Mouse (Mus musculus) embryonic facial prominence, embryonic 11.5 days (tissue): ENCODE data around the gene Grtp1. TPM values are rescaled to one million over a fixed set of nuclear protein-coding genes. Genes with fewer than 3 reads are reported as not detected.

ENCODE experiments used
- ATAC-seq: fragments of 200-750 bp; cut with Nextera tagmentation; replicated peaks from 2 replicates; pipeline ENCODE4 v1.8.0; 2017; ENCODE audit warnings: low read depth; ENCODE audit not compliant: insufficient number of reproducible peaks, low FRiP score, low TSS enrichment
- DNase-seq: peaks from one replicate; pipeline ENCODE4 v3.0.0-alpha.2; 2015; ENCODE audit warnings: low spot score
- H3K27ac ChIP-seq: fragments of 300-500 bp; sonication (generic); replicated peaks from 2 replicates; pipeline ENCODE4 v1.5.1; 2014; ENCODE audit warnings: mild to moderate bottlenecking, low read depth, low read length, control low read depth
- H3K27me3 ChIP-seq: fragments of 300-500 bp; sonication (generic); 2 replicates; pipeline ENCODE4 v1.6.1; 2014; ENCODE audit warnings: mild to moderate bottlenecking, low read length, moderate library complexity, mixed read lengths; ENCODE audit not compliant: control insufficient read depth, insufficient read depth
- H3K36me3 ChIP-seq: fragments of 300-500 bp; sonication (generic); replicated peaks from 2 replicates; pipeline ENCODE4 v1.6.1; 2014; ENCODE audit warnings: low read depth, mild to moderate bottlenecking, low read length, moderate library complexity, mixed read lengths; ENCODE audit not compliant: control insufficient read depth, insufficient read depth
- H3K4me1 ChIP-seq: fragments of 300-500 bp; sonication (generic); 2 replicates; pipeline ENCODE4 v1.6.1; 2014; ENCODE audit warnings: low read length, mixed read lengths; ENCODE audit not compliant: control insufficient read depth, insufficient read depth
- H3K4me2 ChIP-seq: fragments of 300-500 bp; sonication (generic); 2 replicates; pipeline ENCODE4 v1.6.1; 2014; ENCODE audit warnings: low read depth, mild to moderate bottlenecking, control low read depth, low read length, moderate library complexity
- H3K4me3 ChIP-seq: fragments of 300-500 bp; sonication (generic); 2 replicates; pipeline ENCODE4 v1.5.1; 2014; ENCODE audit warnings: low read depth, low read length, control low read depth
- H3K9ac ChIP-seq: fragments of 300-500 bp; sonication (generic); replicated peaks from 2 replicates; pipeline ENCODE4 v1.6.1; 2014; ENCODE audit warnings: mild to moderate bottlenecking, control low read depth, low read length
- H3K9me3 ChIP-seq: fragments of 300-500 bp; sonication (generic); replicated peaks from 2 replicates; pipeline ENCODE4 v1.6.1; 2016; ENCODE audit warnings: mild to moderate bottlenecking, low read length, inconsistent platforms, mixed read lengths; ENCODE audit not compliant: control insufficient read depth
- WGBS: fragments of 180-500 bp; shearing (Covaris S2); extraction: QIAGEN DNeasy Blood & Tissue Kit; methylation state at CpG from one replicate; pipeline ENCODE4 v1.1.7; 2014; 5-methylcytosine and 5-hydroxymethylcytosine counted together
- polyA plus RNA-seq: library from polyadenylated mRNA; unstranded; fragments of >200 nt; fragmentation: Nextera tagmentation; extraction: Ambion mirVana; gene quantifications from 2 replicates; pipeline ENCODE4 v1.2.1, GENCODE M21; 2014

Gene Grtp1
- polyA plus RNA-seq, 1 experiment from 2014 or later = 14.5 TPM

DNA sequence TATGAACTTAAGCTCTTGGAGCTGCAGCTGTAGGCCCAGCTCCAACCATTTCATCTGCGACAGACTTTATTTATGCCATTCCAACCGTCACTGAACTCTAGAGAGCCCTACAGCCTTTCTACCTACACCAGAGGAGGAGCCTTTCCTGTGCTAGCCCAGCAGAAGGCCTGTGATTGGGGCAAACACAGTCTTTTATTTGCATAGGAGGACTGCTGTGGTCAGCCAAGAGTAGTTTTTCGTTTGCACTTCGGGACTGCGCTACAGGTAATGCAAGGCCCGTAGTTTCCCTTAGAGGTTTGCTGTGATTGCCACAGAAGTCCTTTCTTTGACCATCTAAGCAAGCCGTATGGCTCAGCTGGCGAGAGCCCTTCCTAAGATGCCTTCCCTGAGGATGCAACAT is 16.0 kb upstream of the Grtp1 start:
- Histone ChIP-seq H3K4me3 (no peak overlapping the region), H3K9ac (no peak overlapping the region), H3K4me1 (peaks cover 4% of the 10 kb centered on the region; the same call in 1 of the 2 replicates), H3K27ac (no peak overlapping the region), H3K4me2 (no peak overlapping the region), H3K27me3 (no peaks in the 10 kb centered on the region), H3K9me3 (no peaks in the 10 kb centered on the region), H3K36me3 (no peaks in the 10 kb centered on the region)
- 79% methylated on average over 8 of the region's 8 CpGs for WGBS
- ATAC-seq (no peak), DNase-seq (no peak)

DNA sequence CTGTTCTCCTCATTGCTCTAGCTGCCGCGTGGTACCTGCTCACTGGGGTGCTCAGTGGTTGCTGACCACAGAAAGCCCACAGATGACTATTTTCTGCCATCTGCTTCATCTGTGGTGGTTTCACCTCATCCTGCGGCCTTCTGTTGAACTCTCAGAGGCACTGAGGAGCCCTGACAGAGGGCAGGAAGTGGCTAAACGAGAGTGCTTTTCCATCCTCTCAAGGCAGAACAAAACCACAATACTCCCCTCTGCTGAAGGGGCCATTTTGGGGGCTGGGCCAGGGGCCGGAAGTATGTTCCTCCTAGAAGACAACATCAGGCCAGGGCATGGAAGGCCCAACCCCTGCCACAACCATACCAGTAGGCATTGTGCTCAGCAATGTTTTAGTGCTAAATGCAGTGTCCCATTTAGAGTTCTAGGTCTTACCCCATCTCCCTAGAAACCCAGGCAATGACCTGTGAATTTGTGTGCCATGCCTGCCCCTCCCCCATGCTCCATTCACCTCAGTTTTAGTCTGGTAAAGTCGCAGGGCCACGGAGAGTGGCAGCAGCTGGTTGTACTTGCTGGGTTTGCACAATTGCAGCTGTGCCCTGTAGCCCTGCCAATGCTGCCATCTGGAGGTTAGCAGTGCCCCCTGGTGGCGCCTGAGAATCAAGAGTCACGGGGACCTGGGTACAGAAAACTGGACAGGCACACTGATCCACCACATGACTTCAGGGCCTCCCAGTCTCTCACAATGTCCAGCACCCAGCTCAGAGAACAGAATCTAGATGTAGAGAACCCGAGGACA is 13.3 kb upstream of the Grtp1 start:
- ATAC-seq (0 out of 2 replicates have a peak, but pooled peaks have one; percentile 65), DNase-seq (peak; percentile 86)
- Histone ChIP-seq H3K27ac (no peak overlapping the region), H3K36me3 (no peaks in the 10 kb centered on the region), H3K4me2 (no peak overlapping the region; the same call in 1 of the 2 replicates), H3K4me1 (peaks cover 4% of the 10 kb centered on the region; the same call in 1 of the 2 replicates), H3K27me3 (no peaks in the 10 kb centered on the region), H3K4me3 (no peak overlapping the region), H3K9ac (no peak overlapping the region), H3K9me3 (no peaks in the 10 kb centered on the region)
- 20% methylated on average over 10 of the region's 10 CpGs for WGBS

DNA sequence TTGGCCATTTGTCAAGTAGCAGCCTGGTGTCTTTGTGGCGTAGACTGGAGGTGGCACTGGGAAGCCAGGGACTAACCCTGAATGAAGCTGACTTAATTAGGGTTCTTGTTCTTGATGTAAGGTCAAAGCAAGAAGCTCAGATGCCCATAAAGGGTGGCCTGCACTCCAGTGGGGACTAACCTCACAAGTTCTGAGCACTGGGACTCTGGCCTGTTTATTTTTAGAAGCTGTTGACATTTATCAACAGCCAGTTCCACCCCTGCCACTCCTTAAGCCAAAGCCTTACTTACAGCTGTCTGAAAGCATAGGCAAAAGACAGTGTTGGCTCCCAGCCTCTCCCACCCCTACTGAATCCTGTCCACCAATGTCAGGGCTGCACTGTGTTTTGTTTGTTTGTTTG is 9.3 kb upstream of the Grtp1 start:
- Histone ChIP-seq H3K27ac (no peak overlapping the region), H3K9me3 (no peaks in the 10 kb centered on the region), H3K4me1 (peaks cover 4% of the 10 kb centered on the region; the same call in 1 of the 2 replicates), H3K4me3 (no peak overlapping the region), H3K4me2 (no peak overlapping the region), H3K9ac (no peak overlapping the region), H3K27me3 (no peaks in the 10 kb centered on the region), H3K36me3 (no peaks in the 10 kb centered on the region)
- no peak for ATAC-seq
- WGBS = 83% methylated on average over 1 of the region's 1 CpGs
- no peak for DNase-seq

DNA sequence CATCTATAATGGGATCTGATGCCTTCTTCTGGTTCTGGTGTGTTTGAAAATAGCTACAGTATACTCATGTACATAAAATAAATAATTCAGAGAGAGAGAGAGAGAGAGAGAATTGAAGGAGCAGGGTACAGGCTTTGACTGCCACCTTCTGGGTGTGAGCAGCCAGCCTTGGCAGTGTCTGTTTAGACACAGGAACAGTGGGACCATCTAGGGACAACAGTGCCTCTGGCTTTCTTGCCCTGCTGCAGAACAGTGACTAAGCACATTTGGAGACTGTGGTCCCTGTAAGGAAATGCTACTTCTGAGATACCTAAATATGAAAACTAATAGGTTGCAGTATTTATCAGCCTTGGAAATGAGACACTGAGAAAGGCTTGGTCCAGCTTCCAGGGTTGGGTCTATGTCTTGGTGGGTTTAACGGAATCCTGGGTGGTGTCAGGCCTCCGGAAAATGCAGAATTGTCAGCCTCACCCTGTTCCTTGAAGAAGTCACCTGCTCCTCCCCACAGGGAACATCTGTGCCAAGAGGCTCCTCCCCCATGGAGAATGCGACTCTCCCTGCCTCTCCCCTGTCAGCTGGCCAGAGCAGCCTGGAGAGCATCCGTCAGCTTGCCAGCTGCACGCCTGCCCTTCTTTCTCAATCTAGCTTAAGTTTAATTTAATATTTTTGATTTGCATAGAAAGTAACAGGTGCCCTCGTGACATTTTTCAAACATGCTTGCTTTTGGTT is 8.4 kb upstream of the Grtp1 start:
- ATAC-seq (no peak), DNase-seq (no peak)
- Histone ChIP-seq H3K9ac (no peak overlapping the region), H3K27ac (no peak overlapping the region), H3K4me2 (no peak overlapping the region), H3K27me3 (no peaks in the 10 kb centered on the region), H3K9me3 (no peaks in the 10 kb centered on the region), H3K4me1 (peaks cover 4% of the 10 kb centered on the region; the same call in 1 of the 2 replicates), H3K36me3 (no peaks in the 10 kb centered on the region), H3K4me3 (no peak overlapping the region)
- WGBS = 36% methylated on average over 6 of the region's 6 CpGs

DNA sequence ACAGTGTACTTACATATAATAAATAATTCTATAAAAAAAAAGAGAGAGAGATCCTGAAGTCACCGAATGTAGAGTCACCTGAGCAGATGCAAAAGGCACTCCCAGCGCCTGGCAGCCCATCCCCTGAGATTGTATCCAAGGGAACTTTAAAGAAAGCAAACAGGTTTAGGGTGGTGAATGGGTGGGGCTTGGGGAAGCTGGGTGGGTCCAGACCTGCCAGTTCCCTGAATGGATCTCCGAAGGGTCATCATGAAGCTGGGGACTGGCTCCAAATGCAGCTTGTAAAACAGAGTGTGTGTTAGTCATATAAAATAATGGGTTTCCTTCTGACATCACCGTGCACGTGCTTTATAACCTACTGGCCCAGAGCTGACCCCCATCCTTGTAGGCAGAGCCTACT is 5.9 kb upstream of the Grtp1 start:
- Histone ChIP-seq H3K36me3 (no peaks in the 10 kb centered on the region), H3K4me2 (no peak overlapping the region), H3K27me3 (peaks cover 13% of the 10 kb centered on the region), H3K9me3 (no peaks in the 10 kb centered on the region), H3K9ac (no peak overlapping the region), H3K4me3 (no peak overlapping the region), H3K27ac (no peak overlapping the region), H3K4me1 (no peaks in the 10 kb centered on the region)
- ATAC-seq (no peak), DNase-seq (no peak)
- WGBS = 43% methylated on average over 5 of the region's 5 CpGs

GRCm38 (mm10) chr8:13205311-13205710 is 4.9 kb upstream of the Grtp1 start:
- ATAC-seq (no peak), DNase-seq (no peak)
- Histone ChIP-seq H3K27me3 (peaks cover 18% of the 10 kb centered on the region), H3K4me3 (no peak overlapping the region), H3K36me3 (no peaks in the 10 kb centered on the region), H3K4me1 (no peaks in the 10 kb centered on the region), H3K27ac (no peak overlapping the region), H3K9ac (no peak overlapping the region), H3K4me2 (no peak overlapping the region), H3K9me3 (no peaks in the 10 kb centered on the region)
- WGBS = 76% methylated on average over 5 of the region's 5 CpGs

DNA sequence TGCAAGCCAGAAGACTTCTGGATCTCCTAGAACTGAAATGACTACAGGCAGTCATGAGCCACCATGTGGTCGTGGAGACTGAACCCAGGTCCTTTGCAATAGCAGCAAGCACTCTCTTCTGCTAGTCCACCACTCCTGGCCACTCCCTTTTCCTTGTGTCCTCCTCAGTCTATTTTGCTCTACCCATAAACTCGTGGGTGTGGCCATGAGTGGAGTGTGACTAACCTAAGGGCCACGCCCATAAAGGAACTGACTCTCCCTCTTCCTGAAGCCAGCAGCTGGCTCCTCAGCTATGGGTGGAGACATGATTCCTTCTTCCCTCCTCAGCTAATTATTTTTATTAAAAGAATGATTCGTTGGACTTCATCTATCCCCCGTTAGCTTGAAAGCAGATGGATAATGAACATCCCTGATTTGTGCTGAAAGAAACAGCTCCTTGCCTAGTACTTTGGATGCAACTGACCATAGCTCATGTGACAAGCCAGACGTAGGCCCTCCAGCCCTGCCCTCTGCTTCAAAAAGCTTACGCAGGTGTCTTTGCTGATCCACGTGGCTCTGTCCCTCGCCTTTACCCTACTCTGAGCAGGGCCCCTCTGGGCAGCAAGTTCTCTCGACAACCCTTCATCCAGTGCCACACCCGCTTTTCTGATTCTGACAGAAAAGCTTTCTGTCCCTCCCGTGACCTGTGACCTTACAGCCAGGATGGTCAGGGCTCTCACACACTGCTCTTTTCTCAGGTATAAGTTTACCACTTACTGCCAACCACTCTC is 4.1 kb upstream of the Grtp1 start:
- Histone ChIP-seq H3K4me2 (no peak overlapping the region), H3K4me3 (no peak overlapping the region), H3K27ac (no peak overlapping the region), H3K4me1 (no peaks in the 10 kb centered on the region), H3K9me3 (no peaks in the 10 kb centered on the region), H3K9ac (no peak overlapping the region), H3K27me3 (peaks cover 23% of the 10 kb centered on the region), H3K36me3 (no peaks in the 10 kb centered on the region)
- DNase-seq (no peak), ATAC-seq (no peak)
- 67% methylated on average over 12 of the region's 12 CpGs for WGBS
